Mouse (Mus musculus): Measurements from ENCODE around the gene Hoxa4. TPM values are rescaled to one million over a fixed set of nuclear protein-coding genes. Genes with fewer than 3 reads are reported as not detected.

Hoxa4 gene
- total and polyA plus RNA-seq, 2 experiments from 2014 or later = 0.22 TPM; not detected in 1

GRCm38 (mm10) chr6:52238155-52238545 is 46.6 kb upstream of the Hoxa4 start:
- H3K27me3 ChIP-seq (ENCODE audit: insufficient read depth, low read length) = peaks cover 96% of the 10 kb centered on the region
- no peak overlapping the region for H3K9ac ChIP-seq (replicated peaks; ENCODE audit: low read length, poor library complexity, severe bottlenecking)
- no peak overlapping the region for H3K27ac ChIP-seq (ENCODE audit: low read depth, low read length)
- no peaks in the 10 kb centered on the region for H3K4me1 ChIP-seq (ENCODE audit: insufficient read depth, low read length)
- WGBS = 2% methylated on average over 7 of the region's 7 CpGs
- DNase-seq (ENCODE audit: low spot score) = no peak
- no peak for TF ChIP-seq CTCF (IDR thresholded peaks at IDR 0.05)
- H3K36me3 ChIP-seq (ENCODE audit: insufficient read depth, low read length) = no peaks in the 10 kb centered on the region
- H3K9me3 ChIP-seq (ENCODE audit: low read length) = no peaks in the 10 kb centered on the region
- H3K4me2 ChIP-seq (ENCODE audit: low read depth, low read length, poor library complexity, severe bottlenecking) = no peak overlapping the region
- no peak overlapping the region for H3K4me3 ChIP-seq (ENCODE audit: low read depth, low read length)
- ATAC-seq (ENCODE audit: low FRiP score) = no peak

- no peak overlapping the region for H3K9ac ChIP-seq (replicated peaks; ENCODE audit: low read length, poor library complexity, severe bottlenecking)
- no peak for DNase-seq (ENCODE audit: low spot score)
- H3K27me3 ChIP-seq (ENCODE audit: insufficient read depth, low read length) = peaks cover 95% of the 10 kb centered on the region
- TF ChIP-seq CTCF (IDR thresholded peaks at IDR 0.05) = no peak
- 9% methylated on average over 10 of the region's 10 CpGs for WGBS
- ATAC-seq (ENCODE audit: low FRiP score) = no peak
- H3K27ac ChIP-seq (ENCODE audit: low read depth, low read length) = no peak overlapping the region
- H3K4me2 ChIP-seq (ENCODE audit: low read depth, low read length, poor library complexity, severe bottlenecking) = no peak overlapping the region
- no peaks in the 10 kb centered on the region for H3K36me3 ChIP-seq (ENCODE audit: insufficient read depth, low read length)
- H3K4me3 ChIP-seq (ENCODE audit: low read depth, low read length) = no peak overlapping the region
- H3K4me1 ChIP-seq (ENCODE audit: insufficient read depth, low read length) = no peaks in the 10 kb centered on the region
- H3K9me3 ChIP-seq (ENCODE audit: low read length) = no peaks in the 10 kb centered on the region
These were observed 46.0 kb upstream of the Hoxa4 start for GRCm38 (mm10) chr6:52237346-52238154.

GRCm38 (mm10) chr6:52236806-52237205 is 45.3 kb upstream of the Hoxa4 start:
- DNase-seq (ENCODE audit: low spot score) = no peak
- peaks cover 95% of the 10 kb centered on the region for H3K27me3 ChIP-seq (ENCODE audit: insufficient read depth, low read length)
- H3K4me1 ChIP-seq (ENCODE audit: insufficient read depth, low read length) = no peaks in the 10 kb centered on the region
- no peak for ATAC-seq (ENCODE audit: low FRiP score)
- H3K36me3 ChIP-seq (ENCODE audit: insufficient read depth, low read length) = no peaks in the 10 kb centered on the region
- H3K9ac ChIP-seq (replicated peaks; ENCODE audit: low read length, poor library complexity, severe bottlenecking) = no peak overlapping the region
- H3K27ac ChIP-seq (ENCODE audit: low read depth, low read length) = no peak overlapping the region
- H3K4me2 ChIP-seq (ENCODE audit: low read depth, low read length, poor library complexity, severe bottlenecking) = no peak overlapping the region
- 15% methylated on average over 3 of the region's 3 CpGs for WGBS
- H3K4me3 ChIP-seq (ENCODE audit: low read depth, low read length) = no peak overlapping the region
- no peak for TF ChIP-seq CTCF (IDR thresholded peaks at IDR 0.05)
- no peaks in the 10 kb centered on the region for H3K9me3 ChIP-seq (ENCODE audit: low read length)

- Histone ChIP-seq H3K9ac (replicated peaks; ENCODE audit: low read length, poor library complexity, severe bottlenecking) (no peak overlapping the region), H3K9me3 (ENCODE audit: low read length) (no peaks in the 10 kb centered on the region), H3K4me1 (ENCODE audit: insufficient read depth, low read length) (no peaks in the 10 kb centered on the region), H3K27ac (ENCODE audit: low read depth, low read length) (no peak overlapping the region), H3K36me3 (ENCODE audit: insufficient read depth, low read length) (no peaks in the 10 kb centered on the region), H3K27me3 (ENCODE audit: insufficient read depth, low read length) (peaks cover 92% of the 10 kb centered on the region), H3K4me3 (ENCODE audit: low read depth, low read length) (no peak overlapping the region), H3K4me2 (ENCODE audit: low read depth, low read length, poor library complexity, severe bottlenecking) (no peak overlapping the region)
- DNase-seq (ENCODE audit: low spot score) (no peak), ATAC-seq (ENCODE audit: low FRiP score) (no peak)
- 18% methylated on average over 6 of the region's 6 CpGs for WGBS
- no peak for TF ChIP-seq CTCF (IDR thresholded peaks at IDR 0.05)
These were observed 44.3 kb upstream of the Hoxa4 start for GRCm38 (mm10) chr6:52235866-52236265.

- Histone ChIP-seq H3K9me3 (ENCODE audit: low read length) (no peaks in the 10 kb centered on the region), H3K36me3 (ENCODE audit: insufficient read depth, low read length) (no peaks in the 10 kb centered on the region), H3K4me2 (ENCODE audit: low read depth, low read length, poor library complexity, severe bottlenecking) (no peak overlapping the region), H3K27ac (ENCODE audit: low read depth, low read length) (no peak overlapping the region), H3K9ac (replicated peaks; ENCODE audit: low read length, poor library complexity, severe bottlenecking) (no peak overlapping the region), H3K4me3 (ENCODE audit: low read depth, low read length) (no peak overlapping the region), H3K27me3 (ENCODE audit: insufficient read depth, low read length) (peaks cover 92% of the 10 kb centered on the region), H3K4me1 (ENCODE audit: insufficient read depth, low read length) (no peaks in the 10 kb centered on the region)
- no peak for ATAC-seq (ENCODE audit: low FRiP score)
- no peak for DNase-seq (ENCODE audit: low spot score)
- 27% methylated on average over 9 of the region's 9 CpGs for WGBS
- no peak for TF ChIP-seq CTCF (IDR thresholded peaks at IDR 0.05)
These were observed 43.7 kb upstream of the Hoxa4 start for GRCm38 (mm10) chr6:52235267-52235666.

- H3K9ac ChIP-seq (replicated peaks; ENCODE audit: low read length, poor library complexity, severe bottlenecking) = no peak overlapping the region
- WGBS = 2% methylated on average over 48 of the region's 68 CpGs
These were observed 43.0 kb upstream of the Hoxa4 start for GRCm38 (mm10) chr6:52234428-52235140.

More at GRCm38 (mm10) chr6:52234428-52235140, 43.0 kb upstream of the Hoxa4 start:
- ATAC-seq (ENCODE audit: low FRiP score) (no peak), DNase-seq (ENCODE audit: low spot score) (no peak)
- no peak overlapping the region for H3K27ac ChIP-seq (ENCODE audit: low read depth, low read length)
- no peak for TF ChIP-seq CTCF (IDR thresholded peaks at IDR 0.05)
- H3K27me3 ChIP-seq (ENCODE audit: insufficient read depth, low read length) = peaks cover 92% of the 10 kb centered on the region
- H3K4me3 ChIP-seq (ENCODE audit: low read depth, low read length) = no peak overlapping the region
- no peaks in the 10 kb centered on the region for H3K9me3 ChIP-seq (ENCODE audit: low read length)
- H3K4me2 ChIP-seq (ENCODE audit: low read depth, low read length, poor library complexity, severe bottlenecking) = no peak overlapping the region
- H3K36me3 ChIP-seq (ENCODE audit: insufficient read depth, low read length) = no peaks in the 10 kb centered on the region
- H3K4me1 ChIP-seq (ENCODE audit: insufficient read depth, low read length) = no peaks in the 10 kb centered on the region

Data from midbrain, postnatal 0 days (tissue).